Mouse (Mus musculus) forebrain, embryonic 14.5 days (tissue): Measurements from ENCODE around the gene Pdlim5. TPM values are rescaled to one million over a fixed set of nuclear protein-coding genes. Genes with fewer than 3 reads are reported as not detected.
"Not testable (repeated sequence)": the region's sequence is repeated elsewhere in the genome, so short reads cannot be mapped to it uniquely, and the experiment has no call there.

ENCODE experiments used
- ATAC-seq: fragments of 200-750 bp; cut with Nextera tagmentation; 2 replicates; pipeline ENCODE4 v1.8.0; 2017; ENCODE audit warnings: mild to moderate bottlenecking, moderate library complexity
- DNase-seq: peaks from one replicate; pipeline ENCODE4 v3.0.0-alpha.2; 2015; ENCODE audit warnings: low spot score
- H3K27ac ChIP-seq: fragments of 300-500 bp; sonication (generic); 2 replicates; pipeline ENCODE4 v1.5.1; 2014; ENCODE audit warnings: low read depth, mild to moderate bottlenecking, control low read depth, low read length, moderate library complexity
- H3K27me3 ChIP-seq: fragments of 300-500 bp; sonication (generic); replicated peaks from 2 replicates; pipeline ENCODE4 v1.6.1; 2014; ENCODE audit warnings: low read length, control low read depth, mixed read lengths; ENCODE audit not compliant: control insufficient read depth, insufficient read depth
- H3K36me3 ChIP-seq: fragments of 300-500 bp; sonication (generic); 2 replicates; pipeline ENCODE4 v1.6.1; 2014; ENCODE audit warnings: low read length, control low read depth; ENCODE audit not compliant: control insufficient read depth, insufficient read depth
- H3K4me1 ChIP-seq: fragments of 300-500 bp; sonication (generic); 2 replicates; pipeline ENCODE4 v1.6.1; 2014; ENCODE audit warnings: antibody characterized with exemption, low read length, control low read depth; ENCODE audit not compliant: control insufficient read depth, insufficient read depth
- H3K4me2 ChIP-seq: fragments of 300-500 bp; sonication (generic); 2 replicates; pipeline ENCODE4 v1.6.1; 2014; ENCODE audit warnings: mild to moderate bottlenecking, control low read depth, low read length
- H3K4me3 ChIP-seq: fragments of 300-500 bp; sonication (generic); 2 replicates; pipeline ENCODE4 v1.5.1; 2014; ENCODE audit warnings: low read depth, low read length, control low read depth
- H3K9ac ChIP-seq: fragments of 300-500 bp; sonication (generic); 2 replicates; pipeline ENCODE4 v1.6.1; 2014; ENCODE audit warnings: mild to moderate bottlenecking, low read length, control low read depth, moderate library complexity
- H3K9me3 ChIP-seq: fragments of 300-500 bp; sonication (generic); replicated peaks from 2 replicates; pipeline ENCODE4 v1.6.1; 2016; ENCODE audit warnings: low read length, control low read depth, mixed read lengths; ENCODE audit not compliant: control insufficient read depth
- WGBS: fragments of 180-500 bp; shearing (Covaris S2); extraction: QIAGEN DNeasy Blood & Tissue Kit; methylation state at CpG from one replicate; pipeline ENCODE4 v1.1.7; 2014; 5-methylcytosine and 5-hydroxymethylcytosine counted together
- polyA plus RNA-seq: library from polyadenylated mRNA; unstranded; fragments of >200 nt; fragmentation: Nextera tagmentation; extraction: Ambion mirVana; gene quantifications from 2 replicates; pipeline ENCODE4 v1.2.1, GENCODE M21; 2014

Gene Pdlim5
- polyA plus RNA-seq, result 13.3 and 14.3 TPM in 2 replicates

DNA sequence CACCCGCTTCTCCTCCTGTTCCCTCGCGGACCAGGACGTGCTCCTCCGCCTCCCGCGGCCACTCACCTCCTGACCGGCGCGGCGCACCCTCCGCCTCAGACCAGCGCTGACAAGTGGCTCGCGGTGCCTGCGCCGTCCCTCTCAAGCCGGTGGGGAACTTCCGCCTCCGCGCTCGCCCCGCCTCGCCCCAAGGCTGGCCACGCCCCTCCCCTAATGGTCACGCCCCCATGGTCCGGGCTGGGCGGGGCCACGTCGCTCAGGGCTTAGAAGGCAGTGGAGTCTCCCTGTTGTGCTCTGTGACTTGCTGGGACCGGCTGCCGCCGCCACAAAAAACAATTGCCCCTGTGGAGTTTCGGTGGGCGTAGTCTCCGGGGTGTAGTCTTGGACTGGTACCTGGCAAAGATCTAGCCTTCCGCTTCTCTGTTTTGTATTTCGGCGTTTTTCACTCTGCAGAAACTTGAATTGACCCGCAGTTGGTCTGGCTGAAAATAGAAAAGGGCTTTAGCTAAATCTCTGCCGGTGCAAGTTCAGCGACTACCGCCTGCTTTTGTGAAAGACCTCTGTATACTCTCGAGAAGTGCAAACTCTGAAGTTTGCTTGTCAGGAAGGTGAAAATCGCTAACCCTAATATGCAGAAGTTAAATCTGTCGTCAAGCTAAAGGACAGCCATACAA lies at the start of gene Pdlim5:
Gene Pdlim5 (minus strand): TSS at position 177 of the 674 bp plus-strand sequence.
- H3K27ac ChIP-seq, result no peak within 1 kb of the TSS
- WGBS, result under 1% methylated on average over 39 of the region's 46 CpGs
- peak within 1 kb of the TSS; percentile 77 for H3K4me3 ChIP-seq
- no peaks in the 10 kb centered on the region for H3K27me3 ChIP-seq
- peak; percentile 99 for ATAC-seq
- H3K9me3 ChIP-seq, result no peaks in the 10 kb centered on the region
- peaks cover 3% of the 10 kb centered on the region; the same call in 1 of the 2 replicates for H3K4me1 ChIP-seq
- peak; percentile 88 for DNase-seq
- H3K36me3 ChIP-seq, result no peaks in the 10 kb centered on the region
- peak within 1 kb of the TSS; percentile 71 for H3K9ac ChIP-seq
- peak within 1 kb of the TSS; percentile 88 for H3K4me2 ChIP-seq

GRCm38 (mm10) chr3:142443710-142444043 lies 48.2 kb upstream of the Pdlim5 start:
- Histone ChIP-seq H3K27me3 (no peaks in the 10 kb centered on the region), H3K9ac (no peak overlapping the region), H3K4me3 (no peak overlapping the region), H3K4me2 (no peak overlapping the region), H3K27ac (no peak overlapping the region), H3K36me3 (no peaks in the 10 kb centered on the region), H3K9me3 (no peaks in the 10 kb centered on the region), H3K4me1 (no peaks in the 10 kb centered on the region)
- ATAC-seq (no peak; the same call in 1 of the 2 replicates), DNase-seq (no peak)
- 32% methylated on average over 4 of the region's 4 CpGs for WGBS

DNA sequence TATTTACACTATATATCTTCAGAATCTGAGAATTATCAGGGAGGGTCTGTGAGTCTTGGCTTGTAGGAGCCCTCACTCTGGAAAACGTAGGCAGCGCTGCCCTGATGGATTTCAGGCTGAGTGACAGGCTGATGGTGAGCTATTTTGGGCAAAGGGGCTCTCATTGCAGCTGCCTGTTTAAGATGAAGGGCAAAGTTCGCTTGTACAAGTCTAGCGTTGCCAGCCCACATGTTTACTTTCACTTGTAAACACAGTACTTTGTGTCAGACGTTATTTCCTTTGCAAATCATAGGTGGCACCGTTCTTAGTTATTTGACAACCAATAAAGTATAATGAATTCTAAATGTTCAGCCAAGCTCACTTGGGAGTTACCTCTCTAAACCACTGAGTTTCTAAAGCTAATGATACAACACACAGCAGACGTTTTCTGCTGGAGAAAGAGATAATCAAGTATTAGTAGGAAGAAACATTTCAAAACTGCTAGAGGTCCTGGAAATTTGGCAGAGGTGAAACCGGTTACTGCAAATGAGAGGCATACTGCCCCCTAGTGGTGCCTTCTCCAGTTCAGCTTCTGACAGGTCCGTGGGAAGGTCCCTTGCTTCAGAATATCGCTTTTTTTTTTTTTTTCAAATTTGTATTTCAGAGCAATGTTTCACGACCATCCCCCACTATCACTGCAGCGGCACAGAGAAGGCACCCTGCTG lies 47.7 kb upstream of the Pdlim5 start:
- Histone ChIP-seq H3K27ac (no peak overlapping the region), H3K36me3 (no peaks in the 10 kb centered on the region), H3K4me2 (no peak overlapping the region), H3K4me1 (no peaks in the 10 kb centered on the region), H3K4me3 (no peak overlapping the region), H3K9ac (no peak overlapping the region), H3K9me3 (no peaks in the 10 kb centered on the region), H3K27me3 (no peaks in the 10 kb centered on the region)
- DNase-seq, result peak; percentile 91
- ATAC-seq, result peak; percentile 83
- 19% methylated on average over 12 of the region's 12 CpGs for WGBS

GRCm38 (mm10) chr3:142442161-142442560 lies 46.7 kb upstream of the Pdlim5 start:
- no peaks in the 10 kb centered on the region for H3K27me3 ChIP-seq
- no peak overlapping the region for H3K27ac ChIP-seq
- H3K36me3 ChIP-seq, result no peaks in the 10 kb centered on the region
- DNase-seq (no peak), ATAC-seq (no peak)
- no peak overlapping the region for H3K4me3 ChIP-seq
- no peaks in the 10 kb centered on the region for H3K4me1 ChIP-seq
- no peak overlapping the region for H3K9ac ChIP-seq
- 91% methylated on average over 7 of the region's 7 CpGs for WGBS
- no peak overlapping the region for H3K4me2 ChIP-seq
- H3K9me3 ChIP-seq, result no peaks in the 10 kb centered on the region

DNA sequence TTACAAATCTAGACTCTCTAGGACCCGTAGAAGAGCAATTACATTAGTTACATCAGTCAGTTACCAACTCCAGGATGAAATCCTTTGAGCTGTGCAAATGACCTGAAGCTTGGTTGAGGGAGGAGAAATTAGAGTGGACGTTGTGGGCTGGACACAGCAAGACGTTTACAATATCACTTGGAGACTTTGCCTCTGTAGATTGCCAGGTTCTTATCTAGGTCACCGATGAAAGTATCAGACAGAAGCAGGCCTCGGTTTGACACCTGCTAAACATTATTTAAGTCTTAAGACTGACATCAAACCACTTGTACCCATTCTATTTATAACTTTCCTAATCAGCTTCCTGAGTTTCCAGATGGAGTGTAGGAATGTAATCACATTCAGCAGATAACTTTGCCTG lies 45.6 kb upstream of the Pdlim5 start:
- no peak for ATAC-seq
- no peaks in the 10 kb centered on the region for H3K9me3 ChIP-seq
- no peak for DNase-seq
- H3K4me1 ChIP-seq, result no peaks in the 10 kb centered on the region
- H3K9ac ChIP-seq, result no peak overlapping the region
- H3K27me3 ChIP-seq, result no peaks in the 10 kb centered on the region
- H3K36me3 ChIP-seq, result no peaks in the 10 kb centered on the region
- H3K27ac ChIP-seq, result no peak overlapping the region
- no peak overlapping the region for H3K4me3 ChIP-seq
- 76% methylated on average over 5 of the region's 5 CpGs for WGBS
- H3K4me2 ChIP-seq, result no peak overlapping the region

DNA sequence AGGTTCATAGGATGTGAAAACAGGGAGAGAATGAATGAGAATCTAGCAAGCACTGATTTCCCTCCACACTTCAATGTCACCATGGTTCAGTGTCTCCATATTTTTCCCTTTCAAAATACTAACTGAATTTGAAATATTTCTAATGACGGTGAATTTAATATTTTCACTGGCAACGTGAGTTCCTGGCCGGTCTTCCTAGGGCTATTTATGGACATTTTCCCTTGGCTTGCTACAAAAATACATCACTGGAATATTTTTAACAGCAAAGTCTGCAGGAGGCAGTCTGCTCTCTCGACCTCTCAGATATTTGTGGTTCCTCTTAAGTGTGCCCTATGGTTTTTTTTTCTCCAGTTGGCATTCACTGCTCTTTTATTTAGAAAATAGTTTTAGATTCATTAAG lies 44.7 kb upstream of the Pdlim5 start:
- no peak for ATAC-seq
- whole genome bisulfite sequencing, result 76% methylated on average over 4 of the region's 4 CpGs
- H3K27ac ChIP-seq, result no peak overlapping the region

DNA sequence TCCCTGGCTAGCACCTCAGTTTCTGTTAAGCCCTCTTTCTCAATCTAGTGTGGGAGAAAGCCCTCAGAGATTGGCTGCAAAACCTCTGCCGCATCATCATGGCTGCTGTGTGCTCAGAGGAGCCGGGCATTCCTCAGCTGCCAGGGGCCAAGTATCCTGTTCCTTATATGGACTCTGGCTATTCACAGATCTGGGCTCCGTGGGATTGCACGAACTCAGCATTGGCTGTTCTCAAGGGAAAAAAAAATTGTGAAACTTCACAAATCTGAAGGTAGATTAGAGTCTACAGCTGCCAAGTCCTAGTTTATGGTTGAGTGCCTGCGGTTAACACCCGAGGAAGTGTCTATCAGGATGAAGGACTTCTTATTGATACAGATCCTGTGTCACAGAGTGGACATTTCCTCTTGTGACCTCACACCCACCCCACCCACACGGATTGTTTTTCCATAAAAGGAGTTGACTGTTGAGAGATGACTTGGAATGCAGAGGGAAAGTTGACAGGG lies 44.1 kb upstream of the Pdlim5 start:
- DNase-seq, result no peak
- H3K27me3 ChIP-seq, result no peaks in the 10 kb centered on the region
- no peaks in the 10 kb centered on the region for H3K4me1 ChIP-seq
- H3K4me2 ChIP-seq, result no peak overlapping the region
- no peak for ATAC-seq
- no peak overlapping the region for H3K9ac ChIP-seq
- H3K4me3 ChIP-seq, result no peak overlapping the region
- 69% methylated on average over 7 of the region's 7 CpGs for WGBS
- H3K36me3 ChIP-seq, result no peaks in the 10 kb centered on the region
- no peaks in the 10 kb centered on the region for H3K9me3 ChIP-seq
- H3K27ac ChIP-seq, result no peak overlapping the region

More for the DNA sequence above, 44.7 kb upstream of the Pdlim5 start:
- DNase-seq, result no peak
- H3K27me3 ChIP-seq, result no peaks in the 10 kb centered on the region
- H3K36me3 ChIP-seq, result no peaks in the 10 kb centered on the region
- no peaks in the 10 kb centered on the region for H3K9me3 ChIP-seq
- H3K9ac ChIP-seq, result no peak overlapping the region
- H3K4me2 ChIP-seq, result no peak overlapping the region
- H3K4me3 ChIP-seq, result no peak overlapping the region
- no peaks in the 10 kb centered on the region for H3K4me1 ChIP-seq

DNA sequence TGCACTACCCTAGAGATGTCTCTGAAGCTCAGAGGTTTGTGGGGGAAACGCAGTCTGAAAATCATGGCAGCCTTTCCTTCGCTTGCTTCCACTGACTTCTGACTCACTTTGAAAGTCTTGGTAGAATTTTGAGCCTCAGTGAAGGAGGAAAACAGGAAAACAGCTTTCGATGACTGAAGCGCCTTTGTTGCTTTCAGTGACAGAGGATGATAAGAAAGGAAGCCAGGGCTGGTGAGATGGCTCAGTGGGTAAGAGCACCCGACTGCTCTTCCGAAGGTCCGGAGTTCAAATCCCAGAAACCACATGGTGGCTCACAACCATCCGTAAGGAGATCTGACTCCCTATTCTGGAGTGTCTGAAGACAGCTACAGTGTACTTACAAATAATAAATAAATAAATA lies 43.1 kb upstream of the Pdlim5 start:
- not testable (repeated sequence) for H3K9me3 ChIP-seq, H3K27ac ChIP-seq, H3K4me3 ChIP-seq, DNase-seq, H3K9ac ChIP-seq, H3K27me3 ChIP-seq, H3K4me2 ChIP-seq, H3K36me3 ChIP-seq, ATAC-seq, H3K4me1 ChIP-seq
- WGBS, result 97% methylated on average over 8 of the region's 8 CpGs

- no peaks in the 10 kb centered on the region for H3K36me3 ChIP-seq
- DNase-seq (no peak), ATAC-seq (no peak)
- no peaks in the 10 kb centered on the region for H3K27me3 ChIP-seq
- no peaks in the 10 kb centered on the region for H3K9me3 ChIP-seq
- H3K4me1 ChIP-seq, result no peaks in the 10 kb centered on the region
- WGBS, result 35% methylated on average over 6 of the region's 6 CpGs
- no peak overlapping the region for H3K4me3 ChIP-seq
- no peak overlapping the region for H3K27ac ChIP-seq
- no peak overlapping the region for H3K9ac ChIP-seq
- H3K4me2 ChIP-seq, result no peak overlapping the region
Measured at GRCm38 (mm10) chr3:142436824-142437223, 41.3 kb upstream of the Pdlim5 start.
